Mouse (Mus musculus) G1E (cell line): ENCODE results near the gene Dync1li1.

Experiments used
- CTCF ChIP-seq: IDR thresholded peaks from 2 replicates; pipeline ENCODE4 v1.5.1; 2012; ENCODE audit warnings: low read depth, low read length, inconsistent platforms, mixed read lengths
- GATA1 ChIP-seq: IDR thresholded peaks from 2 replicates; pipeline ENCODE4 v1.6.1; 2012; ENCODE audit warnings: borderline replicate concordance, low read length, inconsistent platforms, mixed read lengths
- GATA2 ChIP-seq: IDR thresholded peaks from 2 replicates; pipeline ENCODE4 v1.6.1; 2012; ENCODE audit warnings: low read depth, low read length, inconsistent platforms, borderline replicate concordance
- TAL1 ChIP-seq: conservative IDR thresholded peaks from 2 replicates; pipeline ENCODE4 v1.6.1; 2012; ENCODE audit warnings: low read depth, low read length, inconsistent platforms, mixed read lengths

DNA sequence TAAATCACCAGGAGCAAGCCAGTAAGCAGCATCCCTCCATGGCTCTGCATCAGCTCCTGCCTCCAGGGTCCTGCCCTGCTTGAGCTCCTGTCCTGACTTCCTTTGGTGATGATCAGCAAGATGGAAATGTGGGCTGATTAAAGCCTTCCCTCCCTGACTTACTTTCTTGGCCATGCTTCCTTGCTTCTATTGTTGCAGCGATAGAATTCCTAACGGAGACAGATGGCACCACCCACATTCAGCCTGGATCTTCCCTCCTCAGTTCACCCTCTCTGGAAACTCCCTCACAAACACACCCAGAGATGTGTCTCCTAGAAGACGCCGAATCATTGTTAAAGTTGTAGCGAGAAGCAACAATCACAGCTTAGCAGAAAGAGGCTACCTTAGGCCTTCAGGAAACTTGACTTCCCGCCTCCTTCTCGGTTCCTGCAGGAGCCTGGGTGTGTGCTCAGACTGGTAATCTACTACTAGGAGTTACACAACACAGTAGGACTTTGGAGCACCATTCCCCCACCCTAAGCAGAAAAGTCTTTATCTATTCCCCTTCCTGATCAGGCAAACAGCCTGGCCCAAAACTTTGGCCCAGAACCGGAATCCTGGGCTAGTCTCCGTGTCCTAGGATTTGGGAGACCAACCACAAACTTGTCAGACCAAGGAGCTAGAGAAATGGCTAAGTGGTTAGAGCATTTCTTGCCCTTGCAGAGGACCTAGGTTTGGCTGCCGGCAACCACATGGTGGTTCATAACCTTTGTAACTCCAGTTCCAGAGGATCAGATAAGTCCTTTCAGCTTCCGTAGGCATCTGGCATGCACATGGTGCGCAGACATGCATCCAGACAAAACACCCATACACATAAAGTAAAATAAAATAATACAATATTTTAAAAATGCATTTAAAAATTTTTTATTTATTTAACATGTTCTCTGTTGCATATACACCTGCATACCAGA is 41.8 kb upstream of the Dync1li1 start:
- no peak for TF ChIP-seq TAL1
- TF ChIP-seq GATA2 = no peak
- TF ChIP-seq GATA1 = no peak
- TF ChIP-seq CTCF = no peak
